In genomic region chr8:5601116-5601515, GRCm38 (mm10) we compare ENCODE assay signal across 13 mouse cellular contexts.
A peak's percentile ranks its signal among the peaks of the same experiment; 100 is the strongest.
DNase-seq lines count a peak whose midpoint lies in the region; TF ChIP-seq lines count a peak whose summit lies in the region.
"Had no signal": no experiment of that assay in that cellular context is flagged by ENCODE, and none has a peak within 500 bp of the region (broad histone marks: within the 10 kb centered on the region; RNA-seq: fewer than 3 reads in every experiment).

No protein-coding gene starts in this region.

- no peak for TF ChIP-seq CTCF in brain, embryonic 14.5 days (IDR thresholded peaks at IDR 0.05; ENCODE audit: borderline replicate concordance, extremely low read depth, insufficient read depth, insufficient read length)

- TF ChIP-seq POLR2A in brain, embryonic 14.5 days (IDR thresholded peaks at IDR 0.05; ENCODE audit: borderline replicate concordance, extremely low read depth, insufficient read depth, insufficient read length, poor library complexity, severe bottlenecking): no peak

- intact Hi-C loops in left cerebral cortex, postnatal 4 days (cut with DNase I): no loop called here

- DNase-seq in left cerebral cortex, postnatal 4 days: peak; percentile 85
- DNase-seq in left cerebral cortex, adult 9 months (ENCODE audit: low spot score in 2 of 2): no peak
- peak; percentile 50 for DNase-seq in brain, embryonic 14.5 days (ENCODE audit: low read depth)
- peak; percentile 95 for DNase-seq in cerebellum, adult 11-12 months
- DNase-seq in cerebellum, postnatal 14 days: peak; percentile 97
- no peak for DNase-seq in testis, postnatal 10 days (ENCODE audit: low spot score)
- DNase-seq in urinary bladder, postnatal 36 days (ENCODE audit: low spot score in 2 of 2): no peak
- DNase-seq: adrenal gland, adult 8-10 months; gastrocnemius, postnatal 36 days; kidney, adult 9 months; kidney, postnatal 25 days; liver; thymus, postnatal 25 days had no signal

Comparison
In these comparisons a context has a peak if more than half of its experiments do, and no peak if none do; other contexts are left out.
1. DNase-seq: peak in left cerebral cortex, postnatal 4 days (single experiment), brain, embryonic 14.5 days (single experiment), cerebellum, adult 11-12 months (single experiment) and cerebellum, postnatal 14 days (2 of 2); none in left cerebral cortex, adult 9 months (0 of 2), testis, postnatal 10 days (single experiment) and urinary bladder, postnatal 36 days (0 of 2).